Mouse (Mus musculus) MEL (cell line): Measurements from ENCODE around the gene Mfsd13b. TPM values are rescaled to one million over a fixed set of nuclear protein-coding genes. Genes with fewer than 3 reads are reported as not detected.

Experiments used
- DNase-seq: peaks from one replicate; pipeline ENCODE4 v3.0.0; 2011; ENCODE audit warnings: low read depth, low spot score
- H3K27ac ChIP-seq: 2 replicates; pipeline ENCODE4 v1.5.1; 2012; ENCODE audit warnings: low read depth, mild to moderate bottlenecking, control low read depth, low read length, moderate library complexity; ENCODE audit not compliant: control insufficient read depth
- H3K27me3 ChIP-seq, 2 experiments: fragments of 150-350 bp in 1 of 2; sonication (generic) in 1 of 2; 2 replicates each; pipeline ENCODE4 v1.6.1; 2012; ENCODE audit warnings: low read length in 2 of 2, mild to moderate bottlenecking in 2 of 2, improper control_type of control experiment in 1 of 2, moderate library complexity in 1 of 2; ENCODE audit not compliant: insufficient read depth in 2 of 2, control insufficient read depth in 1 of 2
- H3K36me3 ChIP-seq, 2 experiments: 2 replicates each; pipeline ENCODE4 v1.6.1; 2012 to 2014; ENCODE audit warnings: low read length in 2 of 2, improper control_type of control experiment in 1 of 2, inconsistent platforms in 1 of 2, mild to moderate bottlenecking in 1 of 2; ENCODE audit not compliant: insufficient read depth in 2 of 2, control insufficient read depth in 1 of 2
- H3K4me1 ChIP-seq, 2 experiments: fragments of 150-350 bp in 1 of 2; sonication (generic) in 1 of 2; 2 replicates each; pipeline ENCODE4 v1.6.1; 2012; ENCODE audit warnings: low read length in 2 of 2, improper control_type of control experiment in 1 of 2, mild to moderate bottlenecking in 1 of 2; ENCODE audit not compliant: insufficient read depth in 2 of 2, control insufficient read depth in 1 of 2
- H3K4me3 ChIP-seq, 2 experiments: fragments of 150-350 bp in 1 of 2; sonication (generic) in 1 of 2; 2 replicates each; pipeline ENCODE4 v1.5.1; 2012; ENCODE audit warnings: low read depth in 2 of 2, low read length in 2 of 2, mild to moderate bottlenecking in 2 of 2, moderate library complexity in 2 of 2, control low read depth in 1 of 2, improper control_type of control experiment in 1 of 2; ENCODE audit not compliant: control insufficient read depth in 1 of 2, insufficient read depth in 1 of 2
- H3K79me2 ChIP-seq: 2 replicates; pipeline ENCODE4 v1.6.1; 2012; ENCODE audit warnings: mild to moderate bottlenecking, low read length, moderate library complexity; ENCODE audit not compliant: control insufficient read depth, poor library complexity, insufficient read depth
- H3K9ac ChIP-seq: 2 replicates; pipeline ENCODE4 v1.6.1; 2012; ENCODE audit warnings: low read depth, mild to moderate bottlenecking, control low read depth, low read length, moderate library complexity; ENCODE audit not compliant: control insufficient read depth, poor library complexity, severe bottlenecking
- H3K9me3 ChIP-seq: fragments of 150-350 bp; sonication (generic); replicated peaks from 2 replicates; pipeline ENCODE4 v1.6.1; 2012; ENCODE audit warnings: mild to moderate bottlenecking, low read length, improper control_type of control experiment, moderate library complexity; ENCODE audit not compliant: insufficient read depth
- BHLHE40 ChIP-seq: IDR thresholded peaks from 2 replicates; pipeline ENCODE4 v1.6.1; 2012; ENCODE audit warnings: low read depth, mild to moderate bottlenecking, inconsistent platforms, low read length, improper control_type of control experiment, borderline replicate concordance
- CHD1 ChIP-seq: IDR thresholded peaks from 2 replicates; pipeline ENCODE4 v1.6.1; 2012; ENCODE audit warnings: low read depth, mild to moderate bottlenecking, inconsistent platforms, low read length, improper control_type of control experiment
- CTCF ChIP-seq, 3 experiments: IDR thresholded peaks in 2 of 3; conservative IDR thresholded peaks in 1 of 3; 2 replicates each; pipeline ENCODE4 v1.5.1; 2011 to 2012; ENCODE audit warnings: low read length in 3 of 3, low read depth in 2 of 3, mild to moderate bottlenecking in 2 of 3, improper control_type of control experiment in 1 of 3, inconsistent platforms in 1 of 3, mixed read lengths in 1 of 3, moderate library complexity in 1 of 3; ENCODE audit not compliant: control insufficient read depth in 1 of 3, insufficient read depth in 1 of 3, poor library complexity in 1 of 3, severe bottlenecking in 1 of 3
- ELF1 ChIP-seq: IDR thresholded peaks from 2 replicates; pipeline ENCODE4 v1.6.1; 2014; ENCODE audit warnings: low read depth, mild to moderate bottlenecking, inconsistent platforms, low read length, improper control_type of control experiment, moderate library complexity
- EP300 ChIP-seq, 2 experiments: IDR thresholded peaks; 2 replicates each; pipeline ENCODE4 v1.6.1; 2011; ENCODE audit warnings: improper control_type of control experiment in 2 of 2, low read length in 2 of 2, low read depth in 1 of 2, mild to moderate bottlenecking in 1 of 2
- ETS1 ChIP-seq: IDR thresholded peaks from 2 replicates; pipeline ENCODE4 v1.6.1; 2012; ENCODE audit warnings: low read depth, mild to moderate bottlenecking, inconsistent platforms, low read length, improper control_type of control experiment, moderate library complexity
- GATA1 ChIP-seq: IDR thresholded peaks from 2 replicates; pipeline ENCODE4 v1.6.1; 2011; ENCODE audit warnings: low read depth, low read length, improper control_type of control experiment
- HCFC1 ChIP-seq: IDR thresholded peaks from 2 replicates; pipeline ENCODE4 v1.6.1; 2012; ENCODE audit warnings: low read depth, mild to moderate bottlenecking, inconsistent platforms, low read length, improper control_type of control experiment, moderate library complexity
- KAT2A ChIP-seq: conservative IDR thresholded peaks from 2 replicates; pipeline ENCODE4 v1.6.1; 2012; ENCODE audit warnings: low read depth, low read length, improper control_type of control experiment, inconsistent platforms
- MAFK ChIP-seq: IDR thresholded peaks from 2 replicates; pipeline ENCODE4 v1.6.1; 2011; ENCODE audit warnings: low read depth, mild to moderate bottlenecking, low read length, improper control_type of control experiment, borderline replicate concordance
- MAX ChIP-seq: IDR thresholded peaks from 2 replicates; pipeline ENCODE4 v1.6.1; 2011; ENCODE audit warnings: low read length, improper control_type of control experiment
- MAZ ChIP-seq: IDR thresholded peaks from 2 replicates; pipeline ENCODE4 v1.6.1; 2012; ENCODE audit warnings: low read depth, mild to moderate bottlenecking, inconsistent platforms, low read length, improper control_type of control experiment
- MEF2A ChIP-seq: IDR thresholded peaks from 2 replicates; pipeline ENCODE4 v1.6.1; 2014; ENCODE audit warnings: low read depth, mild to moderate bottlenecking, inconsistent platforms, low read length, improper control_type of control experiment; ENCODE audit not compliant: poor library complexity, insufficient replicate concordance, severe bottlenecking; ENCODE audit errors: extremely low read depth
- MXI1 ChIP-seq: IDR thresholded peaks from 2 replicates; pipeline ENCODE4 v1.6.1; 2011; ENCODE audit warnings: mild to moderate bottlenecking, low read depth, low read length, improper control_type of control experiment
- MYB ChIP-seq: IDR thresholded peaks from 2 replicates; pipeline ENCODE4 v1.6.1; 2011; ENCODE audit warnings: mild to moderate bottlenecking, low read depth, low read length, improper control_type of control experiment
- MYC ChIP-seq: IDR thresholded peaks from 2 replicates; pipeline ENCODE4 v1.6.1; 2011; ENCODE audit warnings: low read depth, mild to moderate bottlenecking, low read length, improper control_type of control experiment, moderate library complexity
- NELFE ChIP-seq: IDR thresholded peaks from 2 replicates; pipeline ENCODE4 v1.6.1; 2011; ENCODE audit warnings: low read depth, low read length, improper control_type of control experiment
- NRF1 ChIP-seq: IDR thresholded peaks from 2 replicates; pipeline ENCODE4 v1.6.1; 2014; ENCODE audit warnings: low read depth, mild to moderate bottlenecking, inconsistent platforms, low read length, improper control_type of control experiment, moderate library complexity; ENCODE audit not compliant: poor library complexity, insufficient read depth, severe bottlenecking
- RCOR1 ChIP-seq: IDR thresholded peaks from 2 replicates; pipeline ENCODE4 v1.6.1; 2012; ENCODE audit warnings: low read depth, mild to moderate bottlenecking, inconsistent platforms, low read length, improper control_type of control experiment
- SIN3A ChIP-seq: IDR thresholded peaks from 2 replicates; pipeline ENCODE4 v1.6.1; 2012; ENCODE audit warnings: low read length, improper control_type of control experiment, inconsistent platforms
- TAL1 ChIP-seq: IDR thresholded peaks from 2 replicates; pipeline ENCODE4 v1.6.1; 2012; ENCODE audit warnings: mild to moderate bottlenecking, inconsistent platforms, low read length, moderate library complexity, mixed read lengths
- TCF12 ChIP-seq: IDR thresholded peaks from 2 replicates; pipeline ENCODE4 v1.6.1; 2014; ENCODE audit warnings: low read depth, mild to moderate bottlenecking, inconsistent platforms, low read length, improper control_type of control experiment, moderate library complexity
- ZMIZ1 ChIP-seq: IDR thresholded peaks from 2 replicates; pipeline ENCODE4 v1.6.1; 2012; ENCODE audit warnings: low read depth, mild to moderate bottlenecking, inconsistent platforms, low read length, improper control_type of control experiment, moderate library complexity
- ZNF384 ChIP-seq: IDR thresholded peaks from 2 replicates; pipeline ENCODE4 v1.6.1; 2012; ENCODE audit warnings: low read depth, mild to moderate bottlenecking, inconsistent platforms, low read length, improper control_type of control experiment
- polyA plus RNA-seq, 2 experiments: library from polyadenylated mRNA; stranded (reverse) in 1 of 2; unstranded in 1 of 2; fragments of >175 nt in 1 of 2; fragments of >200 nt in 1 of 2; gene quantifications; 2 replicates each; pipeline versions ENCODE4 v1.2.1 to v1.2.4; 2012; ENCODE audit warnings: low replicate concordance in 2 of 2, low read depth in 1 of 2; ENCODE audit not compliant: insufficient read length in 2 of 2, insufficient read depth in 1 of 2, missing spikeins in 1 of 2
- total RNA-seq: library from RNA; depleted of rRNA; stranded (reverse); fragments of 300-350 nt; gene quantifications from 2 replicates; pipeline ENCODE4 v1.2.3, GENCODE M21; 2012

The Mfsd13b gene
- total and polyA plus RNA-seq, 3 experiments, result 0.17 TPM; not detected in 2

DNA sequence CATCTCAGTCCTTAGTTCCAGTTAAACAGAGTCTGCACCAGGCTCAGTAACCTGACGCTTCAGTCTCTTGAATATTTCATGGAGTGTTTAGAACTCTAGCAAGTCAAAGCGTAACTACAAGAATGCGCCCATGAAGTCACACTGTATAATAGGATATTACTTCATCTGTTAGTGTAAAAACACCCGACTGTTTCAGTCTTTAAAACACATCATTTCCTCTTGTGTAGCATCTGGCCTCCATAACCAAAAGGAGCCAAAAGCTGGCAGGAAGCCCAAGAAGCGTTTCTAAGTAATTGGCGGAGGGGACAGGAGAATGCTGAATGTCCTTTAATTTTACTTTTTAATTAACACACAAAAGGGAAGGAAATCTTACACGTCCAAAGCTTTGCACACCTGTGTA lies 5.2 kb upstream of the Mfsd13b start:
- no peak overlapping the region for H3K27ac ChIP-seq
- DNase-seq, result peak; percentile 60

DNA sequence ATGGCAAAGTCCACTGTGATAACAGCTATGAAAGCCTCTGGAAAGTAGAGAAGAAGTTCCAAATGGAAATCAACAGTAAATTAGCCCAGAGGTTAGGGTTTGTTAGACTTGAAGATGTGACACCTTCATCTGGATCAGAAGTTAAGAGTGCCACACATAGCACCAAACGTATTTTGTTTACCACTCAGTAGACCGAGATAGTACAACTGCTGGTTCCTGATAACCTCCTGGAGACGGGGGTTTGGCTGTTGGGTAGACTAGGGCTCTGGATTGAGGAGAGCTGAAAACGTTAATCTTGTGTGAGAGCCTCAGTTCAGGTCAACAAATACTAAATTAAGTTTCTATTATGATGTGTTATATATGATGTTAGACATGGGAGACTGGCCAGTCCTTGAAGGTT lies 2.3 kb upstream of the Mfsd13b start:
- peaks cover 22 to 31% of the 10 kb centered on the region in 2 experiments for H3K4me1 ChIP-seq
- H3K27ac ChIP-seq, result peak overlapping the region; percentile 69
- H3K9ac ChIP-seq, result no peak overlapping the region
- H3K79me2 ChIP-seq, result peaks cover 31% of the 10 kb centered on the region
- peak overlapping the region in 1 of 2 experiments; percentile 64; a peak in 2 of 4 replicates for H3K4me3 ChIP-seq
- peaks cover 0 to 38% of the 10 kb centered on the region in 2 experiments; a peak in 2 of 4 replicates for H3K36me3 ChIP-seq
- peak; percentile 85 for DNase-seq
- H3K9me3 ChIP-seq, result no peaks in the 10 kb centered on the region
- peaks cover 0 to 2% of the 10 kb centered on the region in 2 experiments; a peak in 1 of 4 replicates for H3K27me3 ChIP-seq
- TF ChIP-seq CHD1 (no peak), HCFC1 (no peak), SIN3A (peak; percentile 94), BHLHE40 (peak; percentile 61; the same call in 1 of the 2 replicates), NELFE (no peak), CTCF (IDR thresholded peaks at IDR 0.05 in 2 of 3, conservative IDR thresholded peaks at IDR 0.05 in 1 of 3; ENCODE audit: control insufficient read depth in 1 of 3, insufficient read depth in 1 of 3, low read depth in 2 of 3, low read length in 3 of 3, poor library complexity in 1 of 3, severe bottlenecking in 1 of 3) (no peak), EP300 (IDR thresholded peaks at IDR 0.05; ENCODE audit: low read depth in 1 of 2, low read length in 2 of 2) (peak; percentile 93 to 96), RCOR1 (peak; percentile 88), MYC (peak; percentile 70; the same call in 1 of the 2 replicates), TCF12 (peak; percentile 96), TAL1 (peak; percentile 82), ZNF384 (no peak), ETS1 (peak; percentile 90), MEF2A (peak; percentile 36; the same call in 1 of the 2 replicates), MYB (peak; percentile 86), ELF1 (peak; percentile 35; the same call in 1 of the 2 replicates), MAZ (peak; percentile 83), GATA1 (peak; percentile 96), ZMIZ1 (peak; percentile 70; the same call in 1 of the 2 replicates), MAFK (peak; percentile 45; the same call in 1 of the 2 replicates), KAT2A (0 out of 2 replicates have a peak, but pooled peaks have one; percentile 33), MXI1 (peak; percentile 66), NRF1 (no peak), MAX (peak; percentile 62)
- TF ChIP-seq, all 39 proteins: peak for 18

More for the DNA sequence above, 5.2 kb upstream of the Mfsd13b start:
- peaks cover 36% of the 10 kb centered on the region for H3K79me2 ChIP-seq
- H3K4me3 ChIP-seq, result no peak overlapping the region
- no peaks in the 10 kb centered on the region for H3K27me3 ChIP-seq
- TF ChIP-seq ETS1, result peak; percentile 70; the same call in 1 of the 2 replicates
- TF ChIP-seq NELFE, result no peak
- TF ChIP-seq, all 39 proteins: peak for 1
- Histone ChIP-seq H3K9me3 (no peaks in the 10 kb centered on the region), H3K36me3 (peaks cover 0 to 41% of the 10 kb centered on the region in 2 experiments; a peak in 2 of 4 replicates), H3K4me1 (peaks cover 29 to 31% of the 10 kb centered on the region in 2 experiments), H3K9ac (no peak overlapping the region)
